Mouse (Mus musculus) adrenal gland, postnatal 4 days (tissue): ENCODE data around the gene Epha1. TPM values are rescaled to one million over a fixed set of nuclear protein-coding genes. Genes with fewer than 3 reads are reported as not detected.

Experiments used
- DNase-seq, 2 experiments: peaks; one replicate each; pipeline ENCODE4 v3.0.0; 2021 to 2022; ENCODE audit warnings: low spot score in 2 of 2, mixed read lengths in 2 of 2
- long read RNA-seq, 2 experiments: library from polyadenylated mRNA; stranded (forward); transcript quantifications; one replicate each; pipeline ENCODE4 v2.0.0; 2021
- total RNA-seq, 2 experiments: library from RNA; stranded (reverse); gene quantifications; 2 replicates each; pipeline ENCODE4 v1.2.3; 2021

Gene Epha1
- 1 to 10 TPM; 3.2 to 4.9 TPM for total RNA-seq
- long read RNA-seq, experiment 1 = 0 reads
- long read RNA-seq, experiment 2, partial matches to known transcripts = 0 of 1 reads
- long read RNA-seq, experiment 2, other reads (novel, unspliced or antisense) = 0 of 1 reads

GRCm38 (mm10) chr6:42372816-42373547, at the start of gene Epha1:
Epha1 (minus strand) TSS chr6:42373268.
- DNase-seq = no peak

- no peak for DNase-seq
These were observed 48.4 kb upstream of the Epha1 start for GRCm38 (mm10) chr6:42421439-42421838.

GRCm38 (mm10) chr6:42419443-42419842, 46.4 kb upstream of the Epha1 start:
- no peak for DNase-seq

GRCm38 (mm10) chr6:42405134-42405533, 32.1 kb upstream of the Epha1 start, which contains the start of gene Tas2r135:
Tas2r135 (plus strand) TSS chr6:42405434.
- DNase-seq = no peak

GRCm38 (mm10) chr6:42399938-42400337, 26.9 kb upstream of the Epha1 start, which contains the start of gene Tas2r143:
Tas2r143 (plus strand) TSS chr6:42400238.
- DNase-seq = no peak

- no peak for DNase-seq
These were observed 25.9 kb upstream of the Epha1 start for GRCm38 (mm10) chr6:42398998-42399397.

GRCm38 (mm10) chr6:42398285-42398684, 25.2 kb upstream of the Epha1 start:
- DNase-seq = no peak

- no peak for DNase-seq
These were observed 24.1 kb upstream of the Epha1 start for GRCm38 (mm10) chr6:42397041-42397657.

GRCm38 (mm10) chr6:42395960-42396809, 23.1 kb upstream of the Epha1 start:
- DNase-seq = peak; percentile 48 to 69

GRCm38 (mm10) chr6:42391796-42392330, 18.8 kb upstream of the Epha1 start:
- no peak for DNase-seq

- no peak for DNase-seq
These were observed 12.6 kb upstream of the Epha1 start for GRCm38 (mm10) chr6:42385635-42386034.

GRCm38 (mm10) chr6:42383360-42383759, 10.3 kb upstream of the Epha1 start:
- no peak for DNase-seq

- no peak for DNase-seq
These were observed 8.9 kb upstream of the Epha1 start for GRCm38 (mm10) chr6:42381916-42382381.

- DNase-seq = no peak
These were observed 8.2 kb upstream of the Epha1 start for GRCm38 (mm10) chr6:42381221-42381620.

- DNase-seq = no peak
These were observed 7.5 kb upstream of the Epha1 start for GRCm38 (mm10) chr6:42380416-42381144.

GRCm38 (mm10) chr6:42379551-42379950, 6.5 kb upstream of the Epha1 start:
- DNase-seq = no peak

GRCm38 (mm10) chr6:42377280-42377679, 4.2 kb upstream of the Epha1 start:
- DNase-seq = no peak

- DNase-seq = no peak
These were observed 3.5 kb upstream of the Epha1 start for GRCm38 (mm10) chr6:42376504-42377019.

- no peak for DNase-seq
These were observed 2.9 kb upstream of the Epha1 start for GRCm38 (mm10) chr6:42376016-42376415.

GRCm38 (mm10) chr6:42375131-42375530, 2.1 kb upstream of the Epha1 start:
- DNase-seq = no peak
